Mouse (Mus musculus) kidney, embryonic 14.5 days (tissue): ENCODE measurements at regions not wholly inside any gene's neighbourhood (a gene's known extent, or its start where the extent isn't known, plus 50 kb on each side); places are given as distances from the start of the nearest gene placed in this dataset.

ENCODE experiments used
- ATAC-seq: fragments of 200-750 bp; cut with Nextera tagmentation; 2 replicates; pipeline ENCODE4 v1.8.0; 2017; ENCODE audit warnings: moderate number of reproducible peaks, mild to moderate bottlenecking, moderate TSS enrichment, moderate library complexity; ENCODE audit not compliant: low FRiP score, low TSS enrichment
- H3K27ac ChIP-seq: fragments of 300-500 bp; sonication (generic); 2 replicates; pipeline ENCODE4 v1.5.1; 2014; ENCODE audit warnings: low read depth, mild to moderate bottlenecking, low read length, moderate library complexity, mixed read lengths
- H3K27me3 ChIP-seq: fragments of 300-500 bp; sonication (generic); 2 replicates; pipeline ENCODE4 v1.6.1; 2014; ENCODE audit warnings: mild to moderate bottlenecking, low read length; ENCODE audit not compliant: control insufficient read depth, insufficient read depth
- H3K36me3 ChIP-seq: fragments of 300-500 bp; sonication (generic); 2 replicates; pipeline ENCODE4 v1.6.1; 2014; ENCODE audit warnings: low read length, mixed read lengths; ENCODE audit not compliant: control insufficient read depth, insufficient read depth
- H3K4me1 ChIP-seq: fragments of 300-500 bp; sonication (generic); 2 replicates; pipeline ENCODE4 v1.6.1; 2014; ENCODE audit warnings: low read length, mixed read lengths; ENCODE audit not compliant: control insufficient read depth, insufficient read depth
- H3K4me2 ChIP-seq: fragments of 300-500 bp; sonication (generic); replicated peaks from 2 replicates; pipeline ENCODE4 v1.6.1; 2014; ENCODE audit warnings: low read depth, mild to moderate bottlenecking, low read length
- H3K4me3 ChIP-seq: fragments of 300-500 bp; sonication (generic); 2 replicates; pipeline ENCODE4 v1.5.1; 2014; ENCODE audit warnings: mild to moderate bottlenecking, low read length
- H3K9ac ChIP-seq: fragments of 300-500 bp; sonication (generic); 2 replicates; pipeline ENCODE4 v1.6.1; 2014; ENCODE audit warnings: low read depth, mild to moderate bottlenecking, low read length, moderate library complexity
- H3K9me3 ChIP-seq: fragments of 300-500 bp; sonication (generic); 2 replicates; pipeline ENCODE4 v1.6.1; 2016; ENCODE audit warnings: low read length; ENCODE audit not compliant: control insufficient read depth
- WGBS: fragments of 180-500 bp; shearing (Covaris S2); extraction: QIAGEN DNeasy Blood & Tissue Kit; methylation state at CpG from one replicate; pipeline ENCODE4 v1.1.7; 2014; 5-methylcytosine and 5-hydroxymethylcytosine counted together

- ATAC-seq = no peak
- no peaks in the 10 kb centered on the region for H3K9me3 ChIP-seq
- H3K4me1 ChIP-seq = peaks cover 49% of the 10 kb centered on the region
- H3K27ac ChIP-seq = no peak overlapping the region
- no peak overlapping the region for H3K4me2 ChIP-seq
- no peaks in the 10 kb centered on the region for H3K36me3 ChIP-seq
- H3K9ac ChIP-seq = no peak overlapping the region
- no peak overlapping the region for H3K4me3 ChIP-seq
- H3K27me3 ChIP-seq = no peaks in the 10 kb centered on the region
- WGBS = 68% methylated on average over 6 of the region's 6 CpGs
These were observed 63.4 kb downstream of the Irf2bpl start for GRCm38 (mm10) chr12:86821183-86821582.

- ATAC-seq = no peak
- no peaks in the 10 kb centered on the region for H3K36me3 ChIP-seq
- H3K27ac ChIP-seq = no peak overlapping the region
- no peaks in the 10 kb centered on the region for H3K9me3 ChIP-seq
- no peak overlapping the region for H3K4me2 ChIP-seq
- no peak overlapping the region for H3K9ac ChIP-seq
- H3K27me3 ChIP-seq = no peaks in the 10 kb centered on the region
- 93% methylated on average over 6 of the region's 6 CpGs for WGBS
- peaks cover 38% of the 10 kb centered on the region for H3K4me1 ChIP-seq
- H3K4me3 ChIP-seq = no peak overlapping the region
These were observed 65.0 kb downstream of the Irf2bpl start for GRCm38 (mm10) chr12:86819568-86819967.

- Histone ChIP-seq H3K27ac (no peak overlapping the region), H3K27me3 (no peaks in the 10 kb centered on the region), H3K4me3 (no peak overlapping the region), H3K4me2 (no peak overlapping the region), H3K9me3 (no peaks in the 10 kb centered on the region), H3K9ac (no peak overlapping the region), H3K36me3 (no peaks in the 10 kb centered on the region), H3K4me1 (peaks cover 36% of the 10 kb centered on the region)
- no peak for ATAC-seq
- 83% methylated on average over 5 of the region's 5 CpGs for WGBS
These were observed 65.4 kb downstream of the Irf2bpl start for GRCm38 (mm10) chr12:86819163-86819562.

GRCm38 (mm10) chr12:86818201-86818600 is 66.4 kb downstream of the Irf2bpl start:
- Histone ChIP-seq H3K27ac (no peak overlapping the region), H3K9ac (no peak overlapping the region), H3K4me2 (no peak overlapping the region), H3K36me3 (no peaks in the 10 kb centered on the region), H3K27me3 (no peaks in the 10 kb centered on the region), H3K4me3 (no peak overlapping the region), H3K4me1 (peaks cover 29% of the 10 kb centered on the region), H3K9me3 (no peaks in the 10 kb centered on the region)
- WGBS = 17% methylated on average over 2 of the region's 2 CpGs
- ATAC-seq = no peak

- H3K9me3 ChIP-seq = no peaks in the 10 kb centered on the region
- WGBS = 34% methylated on average over 11 of the region's 11 CpGs
- peaks cover 23% of the 10 kb centered on the region for H3K4me1 ChIP-seq
- no peak overlapping the region for H3K4me3 ChIP-seq
- H3K4me2 ChIP-seq = no peak overlapping the region
- H3K27me3 ChIP-seq = no peaks in the 10 kb centered on the region
- peak overlapping the region; percentile 62; the same call in 1 of the 2 replicates for H3K27ac ChIP-seq
- 0 out of 2 replicates have a peak, but pooled peaks have one; percentile 13 for ATAC-seq
- H3K36me3 ChIP-seq = no peaks in the 10 kb centered on the region
- H3K9ac ChIP-seq = no peak overlapping the region
These were observed 67.6 kb downstream of the Irf2bpl start for GRCm38 (mm10) chr12:86816702-86817610.

- no peaks in the 10 kb centered on the region for H3K36me3 ChIP-seq
- 8% methylated on average over 6 of the region's 6 CpGs for WGBS
- no peak overlapping the region for H3K4me2 ChIP-seq
- peak overlapping the region; percentile 45; the same call in 1 of the 2 replicates for H3K27ac ChIP-seq
- peak; percentile 67 for ATAC-seq
- H3K27me3 ChIP-seq = no peaks in the 10 kb centered on the region
- peaks cover 23% of the 10 kb centered on the region for H3K4me1 ChIP-seq
- H3K9me3 ChIP-seq = no peaks in the 10 kb centered on the region
- H3K4me3 ChIP-seq = no peak overlapping the region
- H3K9ac ChIP-seq = no peak overlapping the region
These were observed 68.4 kb downstream of the Irf2bpl start for GRCm38 (mm10) chr12:86816171-86816701.

- Histone ChIP-seq H3K27ac (no peak overlapping the region), H3K9ac (no peak overlapping the region), H3K36me3 (no peaks in the 10 kb centered on the region), H3K4me1 (peaks cover 35% of the 10 kb centered on the region), H3K27me3 (no peaks in the 10 kb centered on the region), H3K4me2 (no peak overlapping the region), H3K9me3 (no peaks in the 10 kb centered on the region), H3K4me3 (no peak overlapping the region)
- no peak for ATAC-seq
- 90% methylated on average over 7 of the region's 7 CpGs for WGBS
These were observed 69.9 kb downstream of the Irf2bpl start for GRCm38 (mm10) chr12:86814740-86815139.
